Mouse (Mus musculus) v-Abl transformed pro-B cells (cell line): ENCODE results near the gene Arpc5l.

Source experiments
- in situ Hi-C, 2 experiments: fragments of 400-800 bp; cut with MboI; formaldehyde crosslinking; loops; one replicate each; pipeline ENCODE4 v1.15.1; 2025; ENCODE audit not compliant: unreplicated experiment in 2 of 2

The Arpc5l gene

GRCm38 (mm10) chr2:39048515-39048914 is 43.4 kb downstream of the Arpc5l start:
- in situ Hi-C loops: no loop called here

GRCm38 (mm10) chr2:39064687-39065399 is 59.7 kb downstream of the Arpc5l start:
- in situ Hi-C loops: loop anchor here (5.0 to 10.0 kb wide), 3 partner anchors 38 to 140 kb away; partner anchors contain the start of gene Nr6a1 (in 1 of the 2)
